Mouse (Mus musculus) thymus, adult 18-20 months (tissue): ENCODE measurements around the gene Mapk11.

Experiments used
- DNase-seq, 2 experiments: peaks; one replicate each; pipeline ENCODE4 v3.0.0; 2022; ENCODE audit warnings: mixed read lengths in 2 of 2

Gene Mapk11

GRCm38 (mm10) chr15:89140659-89141252, 8.7 kb downstream of the Mapk11 start, which contains the start of gene Mapk12:
Gene Mapk12 (minus strand): TSS chr15:89140703.
- no peak for DNase-seq

- no peak for DNase-seq
Observed at GRCm38 (mm10) chr15:89140048-89140658, 9.3 kb downstream of the Mapk11 start.

GRCm38 (mm10) chr15:89138531-89138930, 10.9 kb downstream of the Mapk11 start:
- no peak for DNase-seq

- no peak for DNase-seq
Observed at GRCm38 (mm10) chr15:89138046-89138405, 11.4 kb downstream of the Mapk11 start.

GRCm38 (mm10) chr15:89137378-89138045, 11.9 kb downstream of the Mapk11 start:
- DNase-seq: no peak

- no peak for DNase-seq
Observed at GRCm38 (mm10) chr15:89136461-89137155, 12.8 kb downstream of the Mapk11 start.

- DNase-seq: peak in 1 of 2 experiments; percentile 50
Observed at GRCm38 (mm10) chr15:89131316-89131715, 18.1 kb downstream of the Mapk11 start.

- DNase-seq: no peak
Observed at GRCm38 (mm10) chr15:89130245-89130644, 19.2 kb downstream of the Mapk11 start.

GRCm38 (mm10) chr15:89128382-89129350, 20.8 kb downstream of the Mapk11 start, which contains the start of gene Hdac10:
Gene Hdac10 (minus strand): TSS chr15:89128700.
- DNase-seq: peak; percentile 55 to 72

- DNase-seq: no peak
Observed at GRCm38 (mm10) chr15:89127364-89127940, 22.0 kb downstream of the Mapk11 start.

- DNase-seq: no peak
Observed at GRCm38 (mm10) chr15:89126622-89127021, 22.8 kb downstream of the Mapk11 start.

- DNase-seq: no peak
Observed at GRCm38 (mm10) chr15:89125351-89125750, 24.1 kb downstream of the Mapk11 start.

- no peak for DNase-seq
Observed at GRCm38 (mm10) chr15:89124312-89124711, 25.1 kb downstream of the Mapk11 start.

- no peak for DNase-seq
Observed at GRCm38 (mm10) chr15:89123595-89123994, 25.8 kb downstream of the Mapk11 start.

- DNase-seq: peak; percentile 77 to 88
Observed at GRCm38 (mm10) chr15:89122649-89123366, 26.6 kb downstream of the Mapk11 start, which contains the start of gene Tubgcp6. Gene Tubgcp6 (minus strand): TSS chr15:89123112.

GRCm38 (mm10) chr15:89118007-89118406, 31.4 kb downstream of the Mapk11 start:
- DNase-seq: no peak

- no peak for DNase-seq
Observed at GRCm38 (mm10) chr15:89110147-89110546, 39.3 kb downstream of the Mapk11 start.

- DNase-seq: no peak
Observed at GRCm38 (mm10) chr15:89106976-89107375, 42.5 kb downstream of the Mapk11 start.

- no peak for DNase-seq
Observed at GRCm38 (mm10) chr15:89106073-89106472, 43.4 kb downstream of the Mapk11 start.

- DNase-seq: no peak
Observed at GRCm38 (mm10) chr15:89104425-89104824, 45.0 kb downstream of the Mapk11 start.

- no peak for DNase-seq
Observed at GRCm38 (mm10) chr15:89103921-89104320, 45.5 kb downstream of the Mapk11 start.
